Comparison of ENCODE assay signal across 10 mouse cellular contexts in genomic region chr1:187662083-187662609, GRCm38 (mm10). TPM values are rescaled to one million over a fixed set of nuclear protein-coding genes. Genes with fewer than 3 reads are reported as not detected.
DNase-seq lines count a peak whose midpoint lies in the region; ATAC-seq and TF ChIP-seq lines count a peak whose summit lies in the region.
"Had no signal": no experiment of that assay in that cellular context is flagged by ENCODE, and none has a peak within 500 bp of the region (broad histone marks: within the 10 kb centered on the region; RNA-seq: fewer than 3 reads in every experiment).

No protein-coding gene starts in this region.

- no peak for ATAC-seq in hindbrain, embryonic 11.5 days (ENCODE audit: low FRiP score)
- peak; percentile 54 for ATAC-seq in embryonic facial prominence, embryonic 12.5 days (ENCODE audit: insufficient number of reproducible peaks, insufficient read depth, low FRiP score, low TSS enrichment)
- ATAC-seq in hindbrain, postnatal 0 days: no peak
- ATAC-seq in liver, embryonic 13.5 days (ENCODE audit: low read depth): no peak
- ATAC-seq in monocyte, adult 5-6 weeks (replicated peaks; ENCODE audit: insufficient number of reproducible peaks, low FRiP score, low TSS enrichment, poor library complexity, severe bottlenecking): no peak

- no peaks in the 10 kb centered on the region for H3K27me3 ChIP-seq in hindbrain, embryonic 10.5 days (ENCODE audit: insufficient read depth, poor library complexity, severe bottlenecking)
- no peaks in the 10 kb centered on the region for H3K27me3 ChIP-seq in hindbrain, embryonic 11.5 days (ENCODE audit: control insufficient read depth, insufficient read depth, low read length)
- H3K27me3 ChIP-seq in embryonic facial prominence, embryonic 12.5 days: no peaks in the 10 kb centered on the region
- H3K27me3 ChIP-seq in hindbrain, postnatal 0 days (ENCODE audit: insufficient read depth, low read length): no peaks in the 10 kb centered on the region
- H3K27me3 ChIP-seq in liver, embryonic 13.5 days: no peaks in the 10 kb centered on the region
- H3K27me3 ChIP-seq: CH12.LX had no signal

- H3K4me3 ChIP-seq in hindbrain, embryonic 10.5 days: no peak overlapping the region
- no peak overlapping the region for H3K4me3 ChIP-seq in hindbrain, embryonic 11.5 days (ENCODE audit: low read depth, low read length)
- no peak overlapping the region for H3K4me3 ChIP-seq in embryonic facial prominence, embryonic 12.5 days
- H3K4me3 ChIP-seq in hindbrain, postnatal 0 days (ENCODE audit: low read length): no peak overlapping the region
- H3K4me3 ChIP-seq in liver, embryonic 13.5 days (replicated peaks): 0 out of 2 replicates have a peak overlapping the region, but pooled peaks have one; percentile 1

- no peaks in the 10 kb centered on the region for H3K36me3 ChIP-seq in hindbrain, embryonic 10.5 days
- no peaks in the 10 kb centered on the region for H3K36me3 ChIP-seq in hindbrain, embryonic 11.5 days (ENCODE audit: control insufficient read depth, insufficient read depth, low read length)
- H3K36me3 ChIP-seq in embryonic facial prominence, embryonic 12.5 days: no peaks in the 10 kb centered on the region
- no peaks in the 10 kb centered on the region for H3K36me3 ChIP-seq in hindbrain, postnatal 0 days (ENCODE audit: insufficient read depth, low read length)
- H3K36me3 ChIP-seq in liver, embryonic 13.5 days: no peaks in the 10 kb centered on the region

- H3K9ac ChIP-seq in hindbrain, embryonic 11.5 days (ENCODE audit: low read depth, low read length): no peak overlapping the region
- no peak overlapping the region for H3K9ac ChIP-seq in embryonic facial prominence, embryonic 12.5 days
- no peak overlapping the region for H3K9ac ChIP-seq in hindbrain, postnatal 0 days (replicated peaks; ENCODE audit: low read length)
- no peak overlapping the region for H3K9ac ChIP-seq in liver, embryonic 13.5 days

- no peaks in the 10 kb centered on the region for H3K9me3 ChIP-seq in hindbrain, embryonic 10.5 days
- no peaks in the 10 kb centered on the region for H3K9me3 ChIP-seq in hindbrain, embryonic 11.5 days (ENCODE audit: control insufficient read depth, low read length)
- no peaks in the 10 kb centered on the region for H3K9me3 ChIP-seq in embryonic facial prominence, embryonic 12.5 days
- no peaks in the 10 kb centered on the region for H3K9me3 ChIP-seq in hindbrain, postnatal 0 days (ENCODE audit: low read length)
- H3K9me3 ChIP-seq in liver, embryonic 13.5 days (replicated peaks): no peaks in the 10 kb centered on the region

- no peak overlapping the region for H3K4me2 ChIP-seq in hindbrain, embryonic 11.5 days (replicated peaks; ENCODE audit: low read depth, low read length)
- peak overlapping the region; percentile 25; the same call in 1 of the 2 replicates for H3K4me2 ChIP-seq in embryonic facial prominence, embryonic 12.5 days (replicated peaks)
- H3K4me2 ChIP-seq in hindbrain, postnatal 0 days (ENCODE audit: low read depth, low read length): 0 out of 2 replicates have a peak overlapping the region, but pooled peaks have one; percentile 0
- peak overlapping the region; percentile 15; the same call in 1 of the 2 replicates for H3K4me2 ChIP-seq in liver, embryonic 13.5 days

- WGBS in hindbrain, embryonic 10.5 days: 42% methylated on average over 12 of the region's 12 CpGs
- 51% methylated on average over 12 of the region's 12 CpGs for WGBS in hindbrain, embryonic 11.5 days
- 28% methylated on average over 12 of the region's 12 CpGs for WGBS in embryonic facial prominence, embryonic 12.5 days
- 30% methylated on average over 12 of the region's 12 CpGs for WGBS in hindbrain, postnatal 0 days
- 44% methylated on average over 12 of the region's 12 CpGs for WGBS in liver, embryonic 13.5 days (ENCODE audit: insufficient replicate concordance)

- H3K27ac ChIP-seq in hindbrain, embryonic 10.5 days: peak overlapping the region; percentile 57
- H3K27ac ChIP-seq in hindbrain, embryonic 11.5 days (ENCODE audit: low read depth, low read length): no peak overlapping the region
- peak overlapping the region; percentile 46; the same call in 1 of the 2 replicates for H3K27ac ChIP-seq in embryonic facial prominence, embryonic 12.5 days
- H3K27ac ChIP-seq in hindbrain, postnatal 0 days: no peak overlapping the region
- no peak overlapping the region for H3K27ac ChIP-seq in liver, embryonic 13.5 days

- no peak for TF ChIP-seq CTCF in hindbrain, postnatal 0 days (IDR thresholded peaks at IDR 0.05; ENCODE audit: low read depth)

- no peak for DNase-seq in hindbrain, embryonic 10.5 days (ENCODE audit: low spot score)
- DNase-seq in hindbrain, embryonic 11.5 days (ENCODE audit: low spot score): no peak
- no peak for DNase-seq in hindbrain, postnatal 0 days (ENCODE audit: low spot score)
- no peak for DNase-seq in liver, embryonic 13.5 days
- no peak for DNase-seq in c-Kit-positive CD71-positive TER-119-positive erythroid progenitor cells, embryonic 14.5 days (ENCODE audit: low spot score)
- DNase-seq in adipocyte (ENCODE audit: low spot score): no peak

- peaks cover 40% of the 10 kb centered on the region for H3K4me1 ChIP-seq in hindbrain, embryonic 10.5 days (replicated peaks)
- H3K4me1 ChIP-seq in hindbrain, embryonic 11.5 days (replicated peaks; ENCODE audit: control insufficient read depth, insufficient read depth, low read length): no peaks in the 10 kb centered on the region; the same call in 1 of the 2 replicates
- H3K4me1 ChIP-seq in embryonic facial prominence, embryonic 12.5 days: peaks cover 33% of the 10 kb centered on the region
- H3K4me1 ChIP-seq in hindbrain, postnatal 0 days (ENCODE audit: insufficient read depth, low read length): no peaks in the 10 kb centered on the region; the same call in 1 of the 2 replicates
- no peaks in the 10 kb centered on the region for H3K4me1 ChIP-seq in liver, embryonic 13.5 days (replicated peaks)

RNA-seq across cellular contexts. Expression of gene Esrrg, which starts 53.6 kb away (rescaled TPM):
- 3.8 and 5.8 TPM in 2 replicates for polyA plus RNA-seq in hindbrain, embryonic 10.5 days (2016; fragmentation: Nextera tagmentation; extraction: Ambion mirVana)
- polyA plus RNA-seq in hindbrain, embryonic 11.5 days (2014; fragmentation: Nextera tagmentation; extraction: Ambion mirVana): 10.2 and 14.6 TPM in 2 replicates
- polyA plus RNA-seq in embryonic facial prominence, embryonic 12.5 days (2016; fragmentation: Nextera tagmentation; extraction: Ambion mirVana): 1.4 and 2.1 TPM in 2 replicates
- total RNA-seq in hindbrain, postnatal 0 days (2014; rRNA removed): 41.6 and 51.6 TPM in 2 replicates
- polyA plus RNA-seq in hindbrain, postnatal 0 days (2015; fragmentation: Nextera tagmentation; extraction: Ambion mirVana): 25.7 and 28.0 TPM in 2 replicates
- 0.06 and 0.07 TPM in 2 replicates for polyA plus RNA-seq in liver, embryonic 13.5 days (2015; fragmentation: Nextera tagmentation; extraction: Ambion mirVana)
- not detected in 3 replicates for total RNA-seq in monocyte, adult 5-6 weeks (2017)
- total RNA-seq: CH12.LX; megakaryocyte-erythroid progenitor cell, adult 5-6 weeks had no signal

Comparison
In these comparisons a context has a peak if more than half of its experiments do, and no peak if none do; other contexts are left out.
1. H3K27ac ChIP-seq: peak in hindbrain, embryonic 10.5 days (single experiment) and embryonic facial prominence, embryonic 12.5 days (single experiment); none in hindbrain, embryonic 11.5 days (single experiment), hindbrain, postnatal 0 days (single experiment) and liver, embryonic 13.5 days (single experiment).